24 mouse cellular contexts compared by ENCODE assay signal in genomic region chr19:6264945-6265344, GRCm38 (mm10). TPM values are rescaled to one million over a fixed set of nuclear protein-coding genes. Genes with fewer than 3 reads are reported as not detected.
DNase-seq lines count a peak whose midpoint lies in the region; ATAC-seq and TF ChIP-seq lines count a peak whose summit lies in the region.
"Had no signal": no experiment of that assay in that cellular context is flagged by ENCODE, and none has a peak within 500 bp of the region (broad histone marks: within the 10 kb centered on the region; RNA-seq: fewer than 3 reads in every experiment).

No protein-coding gene starts in this region.

- peaks cover 2% of the 10 kb centered on the region; the same call in 1 of the 2 replicates for H3K9me3 ChIP-seq in liver, embryonic 11.5 days (ENCODE audit: control insufficient read depth, low read length)
- no peaks in the 10 kb centered on the region for H3K9me3 ChIP-seq in liver, postnatal 0 days (ENCODE audit: low read length)
- H3K9me3 ChIP-seq: embryonic facial prominence, embryonic 15.5 days; lung, embryonic 15.5 days had no signal

- TF ChIP-seq CTCF in kidney, adult 2 months (conservative IDR thresholded peaks at IDR 0.05; ENCODE audit: insufficient read depth, insufficient read length, low read depth, low read length) = no peak
- TF ChIP-seq CTCF in liver, postnatal 0 days (IDR thresholded peaks at IDR 0.05; ENCODE audit: low read depth) = no peak
- TF ChIP-seq CTCF in lung, adult 2 months (IDR thresholded peaks at IDR 0.05; ENCODE audit: insufficient read depth, low read length) = no peak

- ATAC-seq in liver, embryonic 11.5 days (replicated peaks; ENCODE audit: low FRiP score) = no peak
- no peak for ATAC-seq in liver, postnatal 0 days
- ATAC-seq: forebrain, embryonic 14.5 days; Patski had no signal

- H3K36me3 ChIP-seq in kidney, adult 2 months (ENCODE audit: control insufficient read depth, insufficient read depth, low read length) = no peaks in the 10 kb centered on the region
- H3K36me3 ChIP-seq in liver, embryonic 11.5 days (ENCODE audit: control insufficient read depth, insufficient read depth, low read length) = peaks cover 12% of the 10 kb centered on the region
- peaks cover 21% of the 10 kb centered on the region for H3K36me3 ChIP-seq in liver, postnatal 0 days (replicated peaks; ENCODE audit: insufficient read depth, low read length)

- no peak for TF ChIP-seq POLR2A in kidney, adult 2 months (IDR thresholded peaks at IDR 0.05; ENCODE audit: low read depth, low read length)
- no peak for TF ChIP-seq POLR2A in lung, adult 2 months (IDR thresholded peaks at IDR 0.05; ENCODE audit: borderline replicate concordance, extremely low read depth, low read depth, low read length)

- WGBS in kidney, adult 2 months = 71% methylated on average over 8 of the region's 8 CpGs
- 75% methylated on average over 8 of the region's 8 CpGs for WGBS in liver, embryonic 11.5 days
- 72% methylated on average over 8 of the region's 8 CpGs for WGBS in liver, postnatal 0 days (ENCODE audit: insufficient replicate concordance)
- 85% methylated on average over 8 of the region's 8 CpGs for WGBS in lung, adult 2 months

- no peak overlapping the region for H3K9ac ChIP-seq in liver, embryonic 11.5 days (ENCODE audit: low read depth, low read length)
- peak overlapping the region; percentile 71; the same call in 1 of the 2 replicates for H3K9ac ChIP-seq in liver, postnatal 0 days (replicated peaks)
- H3K9ac ChIP-seq: embryonic facial prominence, embryonic 15.5 days; heart, embryonic 12.5 days; limb, embryonic 12.5 days; lung, embryonic 15.5 days had no signal

- H3K4me1 ChIP-seq in kidney, adult 2 months (ENCODE audit: control insufficient read depth, insufficient read depth, low read length) = peaks cover 12% of the 10 kb centered on the region; the same call in 1 of the 2 replicates
- H3K4me1 ChIP-seq in liver, embryonic 11.5 days (replicated peaks; ENCODE audit: control insufficient read depth, insufficient read depth, low read length) = no peaks in the 10 kb centered on the region
- peaks cover 26% of the 10 kb centered on the region for H3K4me1 ChIP-seq in liver, postnatal 0 days (ENCODE audit: insufficient read depth)
- 0 out of 2 replicates have a peak, but pooled peaks cover 2% of the 10 kb centered on the region for H3K4me1 ChIP-seq in lung, adult 2 months (ENCODE audit: control insufficient read depth, insufficient read depth, low read length)
- H3K4me1 ChIP-seq: heart, embryonic 12.5 days had no signal

- H3K27me3 ChIP-seq in kidney, adult 2 months (replicated peaks; ENCODE audit: control insufficient read depth, insufficient read depth, low read length) = no peaks in the 10 kb centered on the region
- no peaks in the 10 kb centered on the region for H3K27me3 ChIP-seq in liver, embryonic 11.5 days (replicated peaks; ENCODE audit: control insufficient read depth, insufficient read depth, low read length)
- no peaks in the 10 kb centered on the region for H3K27me3 ChIP-seq in liver, postnatal 0 days (ENCODE audit: insufficient read depth, low read length)
- H3K27me3 ChIP-seq: embryonic facial prominence, embryonic 15.5 days; heart, embryonic 12.5 days; limb, embryonic 12.5 days; lung, embryonic 15.5 days; Patski had no signal

- DNase-seq in kidney, adult 2 months = no peak
- DNase-seq in kidney, postnatal 14 days = no peak
- no peak for DNase-seq in liver, embryonic 11.5 days (ENCODE audit: low spot score)
- no peak for DNase-seq in liver, postnatal 0 days
- DNase-seq in spleen, postnatal 4 days (ENCODE audit: low spot score in 2 of 2) = no peak
- DNase-seq in urinary bladder, postnatal 25 days (ENCODE audit: low spot score) = no peak
- no peak for DNase-seq in lung, adult 2 months
- DNase-seq: cerebellum, adult 11 months; embryo, embryonic 11 days; heart, postnatal 10 days; kidney, adult 9 months; lung, postnatal 4 days; midbrain, embryonic 14.5 days; right cerebral cortex, postnatal 14 days; spleen, adult 18-20 months; thymus, adult 2 months had no signal

- H3K4me2 ChIP-seq in liver, embryonic 11.5 days = peak overlapping the region; percentile 54
- peak overlapping the region; percentile 69 for H3K4me2 ChIP-seq in liver, postnatal 0 days (ENCODE audit: low read depth, low read length)
- H3K4me2 ChIP-seq: embryonic facial prominence, embryonic 15.5 days; heart, embryonic 12.5 days; limb, embryonic 12.5 days; lung, embryonic 15.5 days had no signal

- H3K27ac ChIP-seq in kidney, adult 2 months (ENCODE audit: insufficient read depth, low read depth, low read length) = no peak overlapping the region
- H3K27ac ChIP-seq in liver, embryonic 11.5 days (ENCODE audit: low read depth, low read length) = no peak overlapping the region
- peak overlapping the region; percentile 39; the same call in 1 of the 2 replicates for H3K27ac ChIP-seq in liver, postnatal 0 days (ENCODE audit: low read depth)
- H3K27ac ChIP-seq: embryonic facial prominence, embryonic 15.5 days; limb, embryonic 12.5 days; lung, embryonic 15.5 days had no signal

- H3K4me3 ChIP-seq in kidney, adult 2 months (ENCODE audit: insufficient read depth, low read depth, low read length) = peak overlapping the region; percentile 62; the same call in 1 of the 2 replicates
- H3K4me3 ChIP-seq in liver, embryonic 11.5 days (ENCODE audit: low read depth, low read length) = peak overlapping the region; percentile 2; the same call in 1 of the 2 replicates
- peak overlapping the region; percentile 53; the same call in 1 of the 2 replicates for H3K4me3 ChIP-seq in liver, postnatal 0 days (ENCODE audit: low read depth, low read length)
- no peak overlapping the region for H3K4me3 ChIP-seq in lung, adult 2 months (replicated peaks; ENCODE audit: extremely low read depth, low read depth, low read length)
- H3K4me3 ChIP-seq: embryonic facial prominence, embryonic 15.5 days; heart, embryonic 12.5 days; layer of hippocampus, adult 2 months; limb, embryonic 12.5 days; lung, embryonic 15.5 days had no signal

- no peak for TF ChIP-seq EP300 in liver, postnatal 0 days (IDR thresholded peaks at IDR 0.05; ENCODE audit: low read depth)

RNA-seq across cellular contexts. Expression of gene Ehd1, which starts 11.6 kb away (rescaled TPM):
- 224 and 317 TPM in 2 replicates for polyA plus RNA-seq in kidney, adult 2 months (2012; rRNA removed)
- 96.5 and 105 TPM in 2 replicates for polyA plus RNA-seq in liver, embryonic 11.5 days (2014; fragmentation: Nextera tagmentation; extraction: Ambion mirVana)
- 36.4 and 36.9 TPM in 2 replicates for polyA plus RNA-seq in liver, postnatal 0 days (2015; fragmentation: Nextera tagmentation; extraction: Ambion mirVana)
- 399 and 593 TPM in 2 replicates for polyA plus RNA-seq in lung, adult 2 months (2012; rRNA removed)

RNA-seq across cellular contexts. Expression of gene Atg2a, which starts 23.5 kb away (rescaled TPM):
- polyA plus RNA-seq in kidney, adult 2 months (2012; rRNA removed) = 27.4 and 33.2 TPM in 2 replicates
- polyA plus RNA-seq in liver, embryonic 11.5 days (2014; fragmentation: Nextera tagmentation; extraction: Ambion mirVana) = 10.4 and 13.5 TPM in 2 replicates
- 3.4 and 3.8 TPM in 2 replicates for polyA plus RNA-seq in liver, postnatal 0 days (2015; fragmentation: Nextera tagmentation; extraction: Ambion mirVana)
- 37.0 and 37.7 TPM in 2 replicates for polyA plus RNA-seq in lung, adult 2 months (2012; rRNA removed)

RNA-seq across cellular contexts. Expression of gene Ppp2r5b, which starts 29.3 kb away (rescaled TPM):
- 32.1 and 36.5 TPM in 2 replicates for polyA plus RNA-seq in kidney, adult 2 months (2012; rRNA removed)
- 10.5 and 12.0 TPM in 2 replicates for polyA plus RNA-seq in liver, embryonic 11.5 days (2014; fragmentation: Nextera tagmentation; extraction: Ambion mirVana)
- 3.2 and 3.8 TPM in 2 replicates for polyA plus RNA-seq in liver, postnatal 0 days (2015; fragmentation: Nextera tagmentation; extraction: Ambion mirVana)
- polyA plus RNA-seq in lung, adult 2 months (2012; rRNA removed) = 58.7 and 88.5 TPM in 2 replicates

RNA-seq across cellular contexts. Expression of gene Gpha2, which starts 38.8 kb away (rescaled TPM):
- 0.16 and 0.65 TPM in 2 replicates for polyA plus RNA-seq in kidney, adult 2 months (2012; rRNA removed)
- 0.70 TPM in 1 of 2 replicates, not detected in the other for polyA plus RNA-seq in liver, embryonic 11.5 days (2014; fragmentation: Nextera tagmentation; extraction: Ambion mirVana)
- polyA plus RNA-seq in liver, postnatal 0 days (2015; fragmentation: Nextera tagmentation; extraction: Ambion mirVana) = not detected in 2 replicates
- 1.7 and 2.6 TPM in 2 replicates for polyA plus RNA-seq in lung, adult 2 months (2012; rRNA removed)
- polyA plus RNA-seq: forebrain, embryonic 14.5 days; G1E; heart, embryonic 12.5 days; lung, embryonic 15.5 days; midbrain, embryonic 14.5 days had no signal

RNA-seq across cellular contexts. Expression of gene Cdc42bpg, which starts 41.3 kb away (rescaled TPM):
- 26.6 and 31.1 TPM in 2 replicates for polyA plus RNA-seq in kidney, adult 2 months (2012; rRNA removed)
- polyA plus RNA-seq in liver, embryonic 11.5 days (2014; fragmentation: Nextera tagmentation; extraction: Ambion mirVana) = 0.26 and 1.2 TPM in 2 replicates
- polyA plus RNA-seq in liver, postnatal 0 days (2015; fragmentation: Nextera tagmentation; extraction: Ambion mirVana) = 0.27 and 0.35 TPM in 2 replicates
- polyA plus RNA-seq in lung, adult 2 months (2012; rRNA removed) = 132 and 133 TPM in 2 replicates
